Mouse (Mus musculus) hindbrain, embryonic 12.5 days (tissue): ENCODE measurements at regions not wholly inside any gene's neighbourhood (a gene's known extent, or its start where the extent isn't known, plus 50 kb on each side); places are given as distances from the start of the nearest gene placed in this dataset.

ENCODE experiments used
- ATAC-seq: fragments of 200-750 bp; cut with Nextera tagmentation; 2 replicates; pipeline ENCODE4 v1.8.0; 2017; ENCODE audit warnings: moderate TSS enrichment; ENCODE audit not compliant: low FRiP score
- H3K27ac ChIP-seq: fragments of 300-500 bp; sonication (generic); 2 replicates; pipeline ENCODE4 v1.5.1; 2016; ENCODE audit warnings: mild to moderate bottlenecking
- H3K27me3 ChIP-seq: fragments of 300-500 bp; sonication (generic); 2 replicates; pipeline ENCODE4 v1.6.1; 2016; ENCODE audit warnings: mild to moderate bottlenecking
- H3K36me3 ChIP-seq: fragments of 300-500 bp; sonication (generic); 2 replicates; pipeline ENCODE4 v1.6.1; 2016; ENCODE audit warnings: mild to moderate bottlenecking
- H3K4me1 ChIP-seq: fragments of 300-500 bp; sonication (generic); 2 replicates; pipeline ENCODE4 v1.6.1; 2016
- H3K4me2 ChIP-seq: fragments of 300-500 bp; sonication (generic); replicated peaks from 2 replicates; pipeline ENCODE4 v1.6.1; 2016; ENCODE audit warnings: mild to moderate bottlenecking
- H3K4me3 ChIP-seq: fragments of 300-500 bp; sonication (generic); 2 replicates; pipeline ENCODE4 v1.5.1; 2016; ENCODE audit warnings: mild to moderate bottlenecking
- H3K9ac ChIP-seq: fragments of 300-500 bp; sonication (generic); 2 replicates; pipeline ENCODE4 v1.6.1; 2016; ENCODE audit warnings: mild to moderate bottlenecking, moderate library complexity
- H3K9me3 ChIP-seq: fragments of 300-500 bp; sonication (generic); replicated peaks from 2 replicates; pipeline ENCODE4 v1.6.1; 2016; ENCODE audit warnings: mild to moderate bottlenecking
- WGBS: fragments of 180-500 bp; shearing (Covaris S2); methylation state at CpG from one replicate; pipeline ENCODE4 v1.1.7; 2016; 5-methylcytosine and 5-hydroxymethylcytosine counted together

- no peak overlapping the region for H3K9ac ChIP-seq
- no peak overlapping the region for H3K27ac ChIP-seq
- H3K4me2 ChIP-seq: no peak overlapping the region
- H3K36me3 ChIP-seq: no peaks in the 10 kb centered on the region
- 65% methylated on average over 3 of the region's 3 CpGs for WGBS
- H3K4me1 ChIP-seq: no peaks in the 10 kb centered on the region
- ATAC-seq: no peak
- H3K27me3 ChIP-seq: no peaks in the 10 kb centered on the region
- H3K4me3 ChIP-seq: no peak overlapping the region
- H3K9me3 ChIP-seq: no peaks in the 10 kb centered on the region
These were observed 112.5 kb upstream of the Slco3a1 start for GRCm38 (mm10) chr7:74667106-74667505.

DNA sequence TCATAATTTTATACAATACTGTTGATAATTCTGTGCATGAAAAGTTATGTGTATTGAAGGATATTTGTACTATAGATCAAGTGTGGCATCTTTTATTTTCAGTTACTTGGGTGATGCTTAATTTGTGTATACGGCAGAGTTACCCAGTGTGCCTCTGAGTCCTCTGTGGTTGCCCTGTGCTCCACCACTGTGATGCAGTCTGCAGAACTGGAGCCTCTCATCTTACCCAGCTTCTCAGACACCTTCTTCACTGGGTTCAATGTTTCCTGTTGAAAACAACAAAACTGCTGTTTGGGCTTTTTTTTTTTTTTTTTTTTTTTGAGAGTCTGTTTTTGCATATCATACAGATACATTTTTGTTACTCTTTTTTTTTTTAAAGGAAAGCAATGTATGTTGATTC, 109.2 kb upstream of the Slco3a1 start:
- H3K4me1 ChIP-seq: no peaks in the 10 kb centered on the region
- ATAC-seq: no peak
- H3K27ac ChIP-seq: no peak overlapping the region
- WGBS: 96% methylated on average over 1 of the region's 1 CpGs
- H3K36me3 ChIP-seq: no peaks in the 10 kb centered on the region
- no peaks in the 10 kb centered on the region for H3K9me3 ChIP-seq
- H3K4me3 ChIP-seq: no peak overlapping the region
- no peak overlapping the region for H3K9ac ChIP-seq
- H3K27me3 ChIP-seq: no peaks in the 10 kb centered on the region
- no peak overlapping the region for H3K4me2 ChIP-seq

DNA sequence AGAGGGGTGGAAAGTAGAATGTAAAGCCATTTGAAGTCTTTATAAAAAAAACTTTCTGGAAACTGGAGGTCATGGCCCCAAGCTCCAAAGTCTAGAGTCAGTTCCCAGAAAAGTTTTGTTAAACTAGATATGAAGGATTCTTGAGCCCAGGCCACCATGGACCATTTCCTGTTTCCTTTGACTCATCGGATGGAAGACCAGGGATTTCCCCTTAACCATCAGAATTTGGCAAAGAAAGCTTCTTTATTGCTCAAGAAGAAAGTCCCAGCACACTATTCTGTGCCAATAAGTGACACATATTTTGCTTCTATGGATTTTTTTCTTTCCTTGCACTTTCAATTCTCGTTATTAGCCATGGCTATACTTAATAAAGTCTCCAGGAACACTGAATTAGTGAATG, 92.7 kb upstream of the Slco3a1 start:
- 77% methylated on average over 2 of the region's 2 CpGs for WGBS
- H3K27me3 ChIP-seq: no peaks in the 10 kb centered on the region
- H3K4me2 ChIP-seq: no peak overlapping the region
- H3K4me1 ChIP-seq: no peaks in the 10 kb centered on the region
- H3K4me3 ChIP-seq: no peak overlapping the region
- H3K9me3 ChIP-seq: no peaks in the 10 kb centered on the region
- no peak for ATAC-seq
- H3K36me3 ChIP-seq: no peaks in the 10 kb centered on the region
- H3K9ac ChIP-seq: no peak overlapping the region
- H3K27ac ChIP-seq: no peak overlapping the region

- no peak for ATAC-seq
- Histone ChIP-seq H3K4me2 (no peak overlapping the region), H3K27ac (no peak overlapping the region), H3K4me3 (no peak overlapping the region), H3K9ac (no peak overlapping the region), H3K4me1 (no peaks in the 10 kb centered on the region), H3K9me3 (no peaks in the 10 kb centered on the region), H3K27me3 (no peaks in the 10 kb centered on the region), H3K36me3 (no peaks in the 10 kb centered on the region)
- 87% methylated on average over 4 of the region's 4 CpGs for WGBS
These were observed 85.6 kb upstream of the Slco3a1 start for GRCm38 (mm10) chr7:74640171-74640570.

DNA sequence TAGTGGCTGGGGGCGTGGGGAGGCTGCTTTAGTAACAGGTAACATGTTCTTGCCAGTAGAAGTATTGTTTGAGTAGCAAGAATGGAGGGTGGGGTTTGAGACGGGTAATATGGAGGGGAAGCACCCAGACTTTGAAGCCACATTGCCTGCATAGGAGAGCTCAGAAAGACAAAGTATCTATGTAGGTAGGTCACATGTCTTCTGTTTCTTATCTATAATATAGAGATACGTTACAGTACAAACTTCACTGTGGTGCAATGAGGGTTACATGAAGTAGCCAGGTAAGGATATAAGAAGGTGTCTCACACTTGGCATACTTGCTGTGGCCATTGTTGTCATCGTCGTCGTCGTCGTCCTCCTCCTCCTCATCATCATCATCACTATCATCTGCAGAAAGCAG, 77.6 kb upstream of the Slco3a1 start:
- Histone ChIP-seq H3K4me1 (no peaks in the 10 kb centered on the region), H3K4me2 (no peak overlapping the region), H3K36me3 (no peaks in the 10 kb centered on the region), H3K9me3 (no peaks in the 10 kb centered on the region), H3K9ac (no peak overlapping the region), H3K27ac (no peak overlapping the region), H3K27me3 (no peaks in the 10 kb centered on the region), H3K4me3 (no peak overlapping the region)
- 90% methylated on average over 8 of the region's 8 CpGs for WGBS
- no peak for ATAC-seq

GRCm38 (mm10) chr7:74628799-74629468, 74.4 kb upstream of the Slco3a1 start:
- H3K4me2 ChIP-seq: no peak overlapping the region
- H3K4me1 ChIP-seq: no peaks in the 10 kb centered on the region
- H3K27me3 ChIP-seq: no peaks in the 10 kb centered on the region
- no peak overlapping the region for H3K9ac ChIP-seq
- WGBS: 85% methylated on average over 6 of the region's 6 CpGs
- no peak for ATAC-seq
- H3K36me3 ChIP-seq: no peaks in the 10 kb centered on the region
- no peak overlapping the region for H3K4me3 ChIP-seq
- H3K9me3 ChIP-seq: no peaks in the 10 kb centered on the region
- H3K27ac ChIP-seq: no peak overlapping the region
